Mouse (Mus musculus) thymus, adult 18-20 months (tissue): ENCODE measurements around the gene Pagr1b.

Source experiments
- DNase-seq, 2 experiments: peaks; one replicate each; pipeline ENCODE4 v3.0.0; 2022; ENCODE audit warnings: mixed read lengths in 2 of 2

Gene Pagr1b

GRCm38 (mm10) chr7:127016481-127016485 lies at the start of gene Pagr1b:
Gene Pagr1b, minus strand, starts transcription at chr7:127016484.
- no peak for DNase-seq

GRCm38 (mm10) chr7:127065538-127065937 lies 49.3 kb upstream of the Pagr1b start:
- no peak for DNase-seq

- DNase-seq = no peak
Observed at GRCm38 (mm10) chr7:127055026-127055585, 38.8 kb upstream of the Pagr1b start.

- DNase-seq = peak; percentile 72 to 82
Observed at GRCm38 (mm10) chr7:127041851-127042672, 25.8 kb upstream of the Pagr1b start, which contains the start of gene Kif22. Gene Kif22, minus strand, starts transcription at chr7:127042471.

- DNase-seq = no peak
Observed at GRCm38 (mm10) chr7:127031244-127031643, 15.0 kb upstream of the Pagr1b start.

GRCm38 (mm10) chr7:127030172-127030571 lies 13.9 kb upstream of the Pagr1b start:
- DNase-seq = no peak

GRCm38 (mm10) chr7:127027885-127028284 lies 11.6 kb upstream of the Pagr1b start:
- DNase-seq = no peak

GRCm38 (mm10) chr7:127026984-127027726 lies 10.9 kb upstream of the Pagr1b start, which contains the start of gene Maz:
Gene Maz, minus strand, starts transcription at chr7:127027037.
- peak; percentile 100 for DNase-seq

GRCm38 (mm10) chr7:127026616-127026983 lies 10.3 kb upstream of the Pagr1b start:
- DNase-seq = peak in 1 of 2 experiments; percentile 66

- DNase-seq = peak; percentile 68 to 77
Observed at GRCm38 (mm10) chr7:127026161-127026600, 9.9 kb upstream of the Pagr1b start.

- no peak for DNase-seq
Observed at GRCm38 (mm10) chr7:127025556-127026160, 9.4 kb upstream of the Pagr1b start.

GRCm38 (mm10) chr7:127024755-127025555 lies 8.7 kb upstream of the Pagr1b start:
- peak; percentile 81 to 87 for DNase-seq

GRCm38 (mm10) chr7:127023896-127024690 lies 7.8 kb upstream of the Pagr1b start:
- DNase-seq = peak in 1 of 2 experiments; percentile 79

GRCm38 (mm10) chr7:127023272-127023691 lies 7.0 kb upstream of the Pagr1b start:
- peak in 1 of 2 experiments; percentile 52 for DNase-seq

GRCm38 (mm10) chr7:127022528-127023271 lies 6.4 kb upstream of the Pagr1b start:
- DNase-seq = no peak

GRCm38 (mm10) chr7:127021563-127022527 lies 5.6 kb upstream of the Pagr1b start:
- no peak for DNase-seq

- peak; percentile 67 to 71 for DNase-seq
Observed at GRCm38 (mm10) chr7:127020901-127021562, 4.7 kb upstream of the Pagr1b start, which contains the start of the genes Gm42742 and Prrt2. Gene Gm42742, minus strand, starts transcription at chr7:127021097. Gene Prrt2, minus strand, starts transcription at chr7:127021211.

GRCm38 (mm10) chr7:127020491-127020890 lies 4.2 kb upstream of the Pagr1b start:
- no peak for DNase-seq

- DNase-seq = no peak
Observed at GRCm38 (mm10) chr7:127020031-127020430, 3.7 kb upstream of the Pagr1b start.
